Mouse (Mus musculus) liver, embryonic 15.5 days (tissue): Measurements from ENCODE around the gene Gm20820. TPM values are rescaled to one million over a fixed set of nuclear protein-coding genes. Genes with fewer than 3 reads are reported as not detected.
"Not testable (repeated sequence)": the region's sequence is repeated elsewhere in the genome, so short reads cannot be mapped to it uniquely, and the experiment has no call there.

Experiments
- ATAC-seq: fragments of 200-750 bp; cut with Nextera tagmentation; 2 replicates; pipeline ENCODE4 v1.8.0; 2017; ENCODE audit warnings: moderate number of reproducible peaks, mild to moderate bottlenecking, moderate library complexity; ENCODE audit not compliant: insufficient read depth
- H3K27ac ChIP-seq: fragments of 300-500 bp; sonication (generic); replicated peaks from 2 replicates; pipeline ENCODE4 v1.5.1; 2015; ENCODE audit warnings: mild to moderate bottlenecking, inconsistent platforms
- H3K27me3 ChIP-seq: fragments of 300-500 bp; sonication (generic); 2 replicates; pipeline ENCODE4 v1.6.1; 2015; ENCODE audit warnings: mild to moderate bottlenecking, inconsistent platforms
- H3K36me3 ChIP-seq: fragments of 300-500 bp; sonication (generic); replicated peaks from 2 replicates; pipeline ENCODE4 v1.6.1; 2015; ENCODE audit warnings: moderate library complexity, mild to moderate bottlenecking, inconsistent platforms
- H3K4me1 ChIP-seq: fragments of 300-500 bp; sonication (generic); replicated peaks from 2 replicates; pipeline ENCODE4 v1.6.1; 2015; ENCODE audit warnings: inconsistent platforms
- H3K4me2 ChIP-seq: fragments of 300-500 bp; sonication (generic); 2 replicates; pipeline ENCODE4 v1.6.1; 2015; ENCODE audit warnings: moderate library complexity, mild to moderate bottlenecking, inconsistent platforms
- H3K4me3 ChIP-seq: fragments of 300-500 bp; sonication (generic); replicated peaks from 2 replicates; pipeline ENCODE4 v1.5.1; 2015; ENCODE audit warnings: mild to moderate bottlenecking, inconsistent platforms
- H3K9ac ChIP-seq: fragments of 300-500 bp; sonication (generic); 2 replicates; pipeline ENCODE4 v1.6.1; 2015; ENCODE audit warnings: moderate library complexity, mild to moderate bottlenecking, inconsistent platforms
- H3K9me3 ChIP-seq: fragments of 300-500 bp; sonication (generic); replicated peaks from 2 replicates; pipeline ENCODE4 v1.6.1; 2016; ENCODE audit warnings: inconsistent platforms
- WGBS: fragments of 180-500 bp; shearing (Covaris S2); methylation state at CpG from one replicate; pipeline ENCODE4 v1.1.7; 2015; ENCODE audit warnings: mixed read lengths; ENCODE audit not compliant: insufficient replicate concordance; 5-methylcytosine and 5-hydroxymethylcytosine counted together
- polyA plus RNA-seq: library from polyadenylated mRNA; unstranded; fragments of >200 nt; fragmentation: Nextera tagmentation; extraction: Ambion mirVana; gene quantifications from 2 replicates; pipeline ENCODE4 v1.2.1, GENCODE M21; 2015

Gm20820 gene
- polyA plus RNA-seq: not detected in 2 replicates

DNA sequence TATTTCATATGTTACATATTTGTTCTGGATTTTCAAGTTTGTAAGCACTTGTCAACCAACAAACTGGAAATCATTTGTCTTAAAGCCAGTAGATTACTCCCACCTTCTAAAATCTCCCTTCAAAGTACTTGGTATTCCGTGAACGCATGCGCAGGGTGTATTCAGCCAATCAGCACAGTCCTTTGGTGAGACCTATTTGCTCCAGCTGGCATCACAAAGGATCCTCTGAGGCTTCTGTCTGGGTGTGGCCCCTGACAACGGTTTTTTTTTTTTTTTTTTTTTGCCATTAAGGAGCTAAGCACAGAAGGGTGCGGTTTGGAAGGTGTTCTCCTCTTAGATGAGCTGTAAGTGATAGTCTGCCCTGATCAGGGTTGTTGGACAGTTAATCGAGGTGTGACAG, at the start of gene Gm20820:
Gene Gm20820, plus strand, starts transcription at position 301 of the 400 bp plus-strand sequence.
- no CpG with 5 or more reads among the region's 6 CpGs for WGBS
- not testable (repeated sequence) for H3K4me2 ChIP-seq, H3K4me3 ChIP-seq, H3K9me3 ChIP-seq, ATAC-seq, H3K36me3 ChIP-seq, H3K27ac ChIP-seq, H3K4me1 ChIP-seq, H3K9ac ChIP-seq, H3K27me3 ChIP-seq
